Mouse (Mus musculus): ENCODE measurements around the gene Gtf2a2.

DNA sequence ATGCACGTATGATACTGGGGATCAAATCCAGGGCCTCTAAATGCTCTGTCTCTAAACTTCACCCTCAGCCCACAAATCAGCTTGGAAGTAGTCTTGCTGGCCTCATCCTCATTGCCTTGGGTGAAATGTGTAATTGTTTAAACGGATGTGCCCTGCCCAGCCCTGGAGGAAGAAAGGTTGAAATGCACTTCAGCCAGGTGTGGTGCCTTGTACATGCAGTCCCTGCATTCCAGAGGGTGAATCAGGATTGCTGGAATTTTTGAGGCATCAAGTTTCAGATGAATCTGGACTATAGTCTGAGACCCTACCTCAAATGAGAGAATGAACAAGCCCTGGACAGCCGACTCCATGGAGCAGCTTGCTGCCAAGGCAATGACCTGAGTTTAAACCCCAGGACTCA is 35.5 kb downstream of the Gtf2a2 start:
- TF ChIP-seq POLR2A (IDR thresholded peaks at IDR 0.05; ENCODE audit: borderline replicate concordance, low read depth, low read length) (no peak), CTCF (IDR thresholded peaks at IDR 0.05; ENCODE audit: low read depth, low read length) (no peak)
